Mouse (Mus musculus) forebrain, postnatal 0 days (tissue): Measurements from ENCODE around the gene Nop2. TPM values are rescaled to one million over a fixed set of nuclear protein-coding genes. Genes with fewer than 3 reads are reported as not detected.
A peak's percentile ranks its signal among the peaks of the same experiment; 100 is the strongest.

Experiments
- ATAC-seq: fragments of 200-750 bp; cut with Nextera tagmentation; 2 replicates; pipeline ENCODE4 v1.8.0; 2017; ENCODE audit warnings: mild to moderate bottlenecking, moderate library complexity
- DNase-seq: peaks from one replicate; pipeline ENCODE4 v3.0.0-alpha.2; 2015
- H3K27ac ChIP-seq: fragments of 300-500 bp; sonication (generic); 2 replicates; pipeline ENCODE4 v1.5.1; 2014; ENCODE audit warnings: low read depth, mild to moderate bottlenecking, antibody characterized with exemption, low read length, moderate library complexity, mixed read lengths
- H3K27me3 ChIP-seq: fragments of 300-500 bp; sonication (generic); 2 replicates; pipeline ENCODE4 v1.6.1; 2014; ENCODE audit warnings: mild to moderate bottlenecking, low read length, mixed read lengths; ENCODE audit not compliant: insufficient read depth
- H3K36me3 ChIP-seq: fragments of 300-500 bp; sonication (generic); 2 replicates; pipeline ENCODE4 v1.6.1; 2014; ENCODE audit warnings: mild to moderate bottlenecking, moderate library complexity; ENCODE audit not compliant: insufficient read depth
- H3K4me1 ChIP-seq: fragments of 300-500 bp; sonication (generic); 2 replicates; pipeline ENCODE4 v1.6.1; 2014; ENCODE audit warnings: antibody characterized with exemption; ENCODE audit not compliant: insufficient read depth
- H3K4me2 ChIP-seq: fragments of 300-500 bp; sonication (generic); 2 replicates; pipeline ENCODE4 v1.6.1; 2014; ENCODE audit warnings: low read depth, mild to moderate bottlenecking, moderate library complexity
- H3K4me3 ChIP-seq: fragments of 300-500 bp; sonication (generic); 2 replicates; pipeline ENCODE4 v1.5.1; 2014; ENCODE audit warnings: low read depth, low read length, mixed read lengths
- H3K9ac ChIP-seq: fragments of 300-500 bp; sonication (generic); 2 replicates; pipeline ENCODE4 v1.6.1; 2014; ENCODE audit warnings: mild to moderate bottlenecking
- H3K9me3 ChIP-seq: fragments of 300-500 bp; sonication (generic); 2 replicates; pipeline ENCODE4 v1.6.1; 2016; ENCODE audit warnings: low read length
- CTCF ChIP-seq: sonication (generic); IDR thresholded peaks from 2 replicates; pipeline ENCODE4 v1.5.1; 2016; ENCODE audit warnings: antibody characterized with exemption, control low read depth, low read depth
- WGBS: fragments of 180-500 bp; shearing (Covaris S2); extraction: QIAGEN DNeasy Blood & Tissue Kit; methylation state at CpG from one replicate; pipeline ENCODE4 v1.1.7; 2014; 5-methylcytosine and 5-hydroxymethylcytosine counted together
- polyA plus RNA-seq: library from polyadenylated mRNA; unstranded; fragments of >200 nt; fragmentation: Nextera tagmentation; extraction: Ambion mirVana; gene quantifications from 2 replicates; pipeline ENCODE4 v1.2.1, GENCODE M21; 2015
- total RNA-seq: library from RNA; depleted of rRNA; stranded (reverse); fragments of >200 nt; gene quantifications from 2 replicates; pipeline ENCODE4 v1.2.3, GENCODE M21; 2014

Nop2 gene
- total and polyA plus RNA-seq, 2 experiments from 2014 or later: 43.5 to 56.0 TPM

GRCm38 (mm10) chr6:125109371-125109770, 22.3 kb upstream of the Nop2 start:
- Histone ChIP-seq H3K4me1 (no peaks in the 10 kb centered on the region), H3K9ac (no peak overlapping the region), H3K9me3 (no peaks in the 10 kb centered on the region), H3K4me2 (no peak overlapping the region), H3K27ac (no peak overlapping the region), H3K27me3 (no peaks in the 10 kb centered on the region), H3K36me3 (peaks cover 99% of the 10 kb centered on the region), H3K4me3 (no peak overlapping the region)
- TF ChIP-seq CTCF: no peak
- ATAC-seq: no peak
- DNase-seq: no peak
- 86% methylated on average over 14 of the region's 14 CpGs for WGBS

- H3K27ac ChIP-seq: no peak overlapping the region
- H3K4me2 ChIP-seq: no peak overlapping the region
- H3K9ac ChIP-seq: no peak overlapping the region
- peaks cover 92% of the 10 kb centered on the region for H3K36me3 ChIP-seq
- no peaks in the 10 kb centered on the region for H3K9me3 ChIP-seq
- H3K27me3 ChIP-seq: no peaks in the 10 kb centered on the region
- DNase-seq (peak; percentile 60), ATAC-seq (peak; percentile 68)
- no peaks in the 10 kb centered on the region for H3K4me1 ChIP-seq
- H3K4me3 ChIP-seq: no peak overlapping the region
- peak; percentile 65 for TF ChIP-seq CTCF
- 80% methylated on average over 7 of the region's 7 CpGs for WGBS
Observed at GRCm38 (mm10) chr6:125110927-125111326, 20.8 kb upstream of the Nop2 start.

- ATAC-seq (no peak), DNase-seq (no peak)
- Histone ChIP-seq H3K27me3 (no peaks in the 10 kb centered on the region), H3K9ac (no peak overlapping the region), H3K9me3 (no peaks in the 10 kb centered on the region), H3K4me3 (no peak overlapping the region), H3K36me3 (peaks cover 90% of the 10 kb centered on the region), H3K4me2 (no peak overlapping the region), H3K27ac (no peak overlapping the region), H3K4me1 (no peaks in the 10 kb centered on the region)
- TF ChIP-seq CTCF: no peak
- WGBS: 95% methylated on average over 11 of the region's 11 CpGs
Observed at GRCm38 (mm10) chr6:125112553-125112952, 19.2 kb upstream of the Nop2 start.

GRCm38 (mm10) chr6:125119387-125119786, 12.3 kb upstream of the Nop2 start:
- H3K36me3 ChIP-seq: peaks cover 86% of the 10 kb centered on the region
- no peak for ATAC-seq
- H3K4me2 ChIP-seq: no peak overlapping the region
- no peak for TF ChIP-seq CTCF
- no peak overlapping the region for H3K9ac ChIP-seq
- no peak overlapping the region for H3K4me3 ChIP-seq
- H3K27me3 ChIP-seq: no peaks in the 10 kb centered on the region
- DNase-seq: no peak
- no peaks in the 10 kb centered on the region for H3K4me1 ChIP-seq
- H3K27ac ChIP-seq: no peak overlapping the region
- no peaks in the 10 kb centered on the region for H3K9me3 ChIP-seq
- WGBS: 92% methylated on average over 8 of the region's 8 CpGs

- 88% methylated on average over 12 of the region's 12 CpGs for WGBS
- no peak overlapping the region for H3K27ac ChIP-seq
- H3K4me3 ChIP-seq: no peak overlapping the region
- TF ChIP-seq CTCF: no peak
- no peak overlapping the region for H3K9ac ChIP-seq
- H3K9me3 ChIP-seq: no peaks in the 10 kb centered on the region
- no peak for DNase-seq
- H3K27me3 ChIP-seq: no peaks in the 10 kb centered on the region
- no peak overlapping the region for H3K4me2 ChIP-seq
- H3K4me1 ChIP-seq: peaks cover 6% of the 10 kb centered on the region; the same call in 1 of the 2 replicates
- peaks cover 54% of the 10 kb centered on the region for H3K36me3 ChIP-seq
- no peak for ATAC-seq
Observed at GRCm38 (mm10) chr6:125128724-125129123, 3.0 kb upstream of the Nop2 start.

- no peaks in the 10 kb centered on the region for H3K9me3 ChIP-seq
- H3K4me3 ChIP-seq: no peak overlapping the region
- no peak overlapping the region for H3K9ac ChIP-seq
- WGBS: 85% methylated on average over 20 of the region's 20 CpGs
- H3K27ac ChIP-seq: no peak overlapping the region
- H3K4me1 ChIP-seq: peaks cover 6% of the 10 kb centered on the region; the same call in 1 of the 2 replicates
- ATAC-seq (no peak), DNase-seq (no peak)
- no peak overlapping the region for H3K4me2 ChIP-seq
- peaks cover 55% of the 10 kb centered on the region for H3K36me3 ChIP-seq
- no peak for TF ChIP-seq CTCF
- no peaks in the 10 kb centered on the region for H3K27me3 ChIP-seq
Observed at GRCm38 (mm10) chr6:125129710-125130402, 1.9 kb upstream of the Nop2 start.

- 11% methylated on average over 11 of the region's 11 CpGs for WGBS
- peak overlapping the region; percentile 84 for H3K4me2 ChIP-seq
Observed at GRCm38 (mm10) chr6:125132470-125132869, 761 bp downstream of the Nop2 start.

More at GRCm38 (mm10) chr6:125132470-125132869, 761 bp downstream of the Nop2 start:
- no peaks in the 10 kb centered on the region for H3K9me3 ChIP-seq
- peak overlapping the region; percentile 65 for H3K9ac ChIP-seq
- no peak overlapping the region for H3K27ac ChIP-seq
- ATAC-seq (no peak), DNase-seq (no peak)
- H3K4me3 ChIP-seq: peak overlapping the region; percentile 88
- H3K36me3 ChIP-seq: peaks cover 52% of the 10 kb centered on the region
- no peaks in the 10 kb centered on the region for H3K27me3 ChIP-seq
- no peak for TF ChIP-seq CTCF
- peaks cover 6% of the 10 kb centered on the region; the same call in 1 of the 2 replicates for H3K4me1 ChIP-seq
